Mouse (Mus musculus): ENCODE results near the gene Fzd5. TPM values are rescaled to one million over a fixed set of nuclear protein-coding genes. Genes with fewer than 3 reads are reported as not detected.

Gene Fzd5
- polyA plus RNA-seq (2016; fragmentation: Nextera tagmentation; extraction: Ambion mirVana) = 0.36 and 0.79 TPM in 2 replicates

GRCm38 (mm10) chr1:64737502-64738179 is at the start of gene Fzd5:
TSS of gene Fzd5 (minus strand) at chr1:64737751.
- Histone ChIP-seq H3K4me1 (peaks cover 65% of the 10 kb centered on the region), H3K27me3 (ENCODE audit: low read depth, poor library complexity, severe bottlenecking) (peaks cover 69% of the 10 kb centered on the region), H3K27ac (replicated peaks) (peak within 1 kb of the TSS; percentile 80), H3K9me3 (replicated peaks) (no peaks in the 10 kb centered on the region), H3K36me3 (no peaks in the 10 kb centered on the region), H3K4me3 (peak within 1 kb of the TSS; percentile 71)
- DNase-seq (ENCODE audit: low spot score) = peak; percentile 95
- WGBS = 1% methylated on average over 73 of the region's 73 CpGs

- WGBS = 36% methylated on average over 12 of the region's 12 CpGs
- H3K4me1 ChIP-seq = peaks cover 16% of the 10 kb centered on the region
- peak overlapping the region; percentile 12; the same call in 1 of the 2 replicates for H3K4me3 ChIP-seq
- H3K27me3 ChIP-seq (ENCODE audit: low read depth, poor library complexity, severe bottlenecking) = peaks cover 23% of the 10 kb centered on the region
- DNase-seq (ENCODE audit: low spot score) = peak; percentile 20
- no peaks in the 10 kb centered on the region for H3K9me3 ChIP-seq (replicated peaks)
- H3K36me3 ChIP-seq = no peaks in the 10 kb centered on the region
- H3K27ac ChIP-seq (replicated peaks) = peak overlapping the region; percentile 34
These were observed 42.3 kb upstream of the Fzd5 start for GRCm38 (mm10) chr1:64779863-64780262.

DNA sequence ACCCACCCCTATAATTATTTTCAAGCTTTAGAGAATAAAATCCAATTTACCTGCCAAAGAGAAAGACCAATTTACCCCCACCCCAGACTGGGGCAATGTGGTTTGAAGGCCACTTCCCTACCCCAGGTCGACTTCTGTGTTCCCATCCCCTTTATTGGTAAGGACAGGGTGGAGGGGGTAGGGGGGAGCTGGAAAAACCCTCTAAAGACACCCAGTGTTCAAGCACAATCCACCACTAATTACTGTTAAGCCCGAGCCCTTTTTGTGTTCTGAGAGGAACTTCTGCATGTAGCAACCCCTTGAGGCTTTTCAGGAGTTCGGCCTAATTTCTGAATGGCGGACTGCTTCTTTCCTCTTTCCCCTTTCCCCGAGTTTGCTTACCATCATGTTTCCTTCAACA is 41.9 kb upstream of the Fzd5 start:
- Histone ChIP-seq H3K4me3 (0 out of 2 replicates have a peak overlapping the region, but pooled peaks have one; percentile 12), H3K9me3 (replicated peaks) (no peaks in the 10 kb centered on the region), H3K4me1 (peaks cover 16% of the 10 kb centered on the region), H3K27me3 (ENCODE audit: low read depth, poor library complexity, severe bottlenecking) (peaks cover 23% of the 10 kb centered on the region), H3K27ac (replicated peaks) (peak overlapping the region; percentile 34; the same call in 1 of the 2 replicates), H3K36me3 (no peaks in the 10 kb centered on the region)
- whole genome bisulfite sequencing = 27% methylated on average over 5 of the region's 5 CpGs
- no peak for DNase-seq (ENCODE audit: low spot score)

DNA sequence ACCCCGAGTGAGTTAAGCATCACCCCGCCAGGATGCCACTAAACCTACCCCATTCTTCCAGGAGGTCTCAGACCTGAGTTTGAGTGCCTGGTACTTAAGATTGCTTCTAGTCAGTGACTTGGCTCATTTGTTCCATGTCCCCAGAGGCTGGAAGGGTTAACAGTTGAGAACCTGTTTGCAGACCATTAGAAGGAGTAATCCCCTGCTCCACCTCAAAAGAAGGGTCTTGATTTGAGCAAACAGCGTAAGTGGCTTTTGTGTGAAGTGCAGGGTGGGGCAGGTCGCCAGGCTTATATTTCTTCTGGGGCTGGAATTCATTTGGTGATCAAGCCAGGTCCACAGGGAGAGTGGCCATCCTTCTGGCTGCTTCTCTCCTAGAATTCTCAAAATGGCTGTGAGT is 35.8 kb upstream of the Fzd5 start:
- H3K36me3 ChIP-seq = no peaks in the 10 kb centered on the region
- H3K4me1 ChIP-seq = peaks cover 4% of the 10 kb centered on the region; the same call in 1 of the 2 replicates
- WGBS = 77% methylated on average over 4 of the region's 4 CpGs
- DNase-seq (ENCODE audit: low spot score) = no peak
- H3K27me3 ChIP-seq (ENCODE audit: low read depth, poor library complexity, severe bottlenecking) = peaks cover 11% of the 10 kb centered on the region
- no peak overlapping the region for H3K4me3 ChIP-seq
- no peaks in the 10 kb centered on the region for H3K9me3 ChIP-seq (replicated peaks)
- no peak overlapping the region for H3K27ac ChIP-seq (replicated peaks)

GRCm38 (mm10) chr1:64770169-64770568 is 32.6 kb upstream of the Fzd5 start:
- Histone ChIP-seq H3K27ac (replicated peaks) (no peak overlapping the region), H3K9me3 (replicated peaks) (no peaks in the 10 kb centered on the region), H3K36me3 (no peaks in the 10 kb centered on the region), H3K27me3 (ENCODE audit: low read depth, poor library complexity, severe bottlenecking) (no peaks in the 10 kb centered on the region; the same call in 1 of the 2 replicates), H3K4me1 (peaks cover 4% of the 10 kb centered on the region; the same call in 1 of the 2 replicates), H3K4me3 (no peak overlapping the region)
- 63% methylated on average over 6 of the region's 6 CpGs for WGBS
- no peak for DNase-seq (ENCODE audit: low spot score)

GRCm38 (mm10) chr1:64761646-64762045 is 24.1 kb upstream of the Fzd5 start:
- WGBS = 75% methylated on average over 4 of the region's 4 CpGs
- no peak overlapping the region for H3K4me3 ChIP-seq

GRCm38 (mm10) chr1:64757766-64758165 is 20.2 kb upstream of the Fzd5 start:
- DNase-seq (ENCODE audit: low spot score) = no peak
- no peaks in the 10 kb centered on the region for H3K36me3 ChIP-seq
- H3K4me1 ChIP-seq = peaks cover 4% of the 10 kb centered on the region; the same call in 1 of the 2 replicates
- H3K27me3 ChIP-seq (ENCODE audit: low read depth, poor library complexity, severe bottlenecking) = no peaks in the 10 kb centered on the region
- WGBS = 83% methylated on average over 5 of the region's 5 CpGs
- H3K9me3 ChIP-seq (replicated peaks) = no peaks in the 10 kb centered on the region
- H3K27ac ChIP-seq (replicated peaks) = no peak overlapping the region
- no peak overlapping the region for H3K4me3 ChIP-seq

More at GRCm38 (mm10) chr1:64761646-64762045, 24.1 kb upstream of the Fzd5 start:
- no peak for DNase-seq (ENCODE audit: low spot score)
- Histone ChIP-seq H3K27ac (replicated peaks) (no peak overlapping the region), H3K9me3 (replicated peaks) (no peaks in the 10 kb centered on the region), H3K4me1 (no peaks in the 10 kb centered on the region), H3K36me3 (no peaks in the 10 kb centered on the region), H3K27me3 (ENCODE audit: low read depth, poor library complexity, severe bottlenecking) (no peaks in the 10 kb centered on the region)

- H3K27me3 ChIP-seq (ENCODE audit: low read depth, poor library complexity, severe bottlenecking) = no peaks in the 10 kb centered on the region
- no peaks in the 10 kb centered on the region for H3K9me3 ChIP-seq (replicated peaks)
- no peak overlapping the region for H3K4me3 ChIP-seq
- no peaks in the 10 kb centered on the region for H3K36me3 ChIP-seq
- H3K27ac ChIP-seq (replicated peaks) = no peak overlapping the region
- peaks cover 4% of the 10 kb centered on the region; the same call in 1 of the 2 replicates for H3K4me1 ChIP-seq
- DNase-seq (ENCODE audit: low spot score) = no peak
- WGBS = 18% methylated on average over 2 of the region's 2 CpGs
These were observed 19.7 kb upstream of the Fzd5 start for GRCm38 (mm10) chr1:64757254-64757653.

- H3K9me3 ChIP-seq (replicated peaks) = no peaks in the 10 kb centered on the region
- H3K36me3 ChIP-seq = no peaks in the 10 kb centered on the region
- 75% methylated on average over 10 of the region's 10 CpGs for whole genome bisulfite sequencing
- H3K4me1 ChIP-seq = peaks cover 4% of the 10 kb centered on the region; the same call in 1 of the 2 replicates
- no peak overlapping the region for H3K4me3 ChIP-seq
- H3K27ac ChIP-seq (replicated peaks) = no peak overlapping the region
- DNase-seq (ENCODE audit: low spot score) = no peak
- H3K27me3 ChIP-seq (ENCODE audit: low read depth, poor library complexity, severe bottlenecking) = no peaks in the 10 kb centered on the region
These were observed 19.1 kb upstream of the Fzd5 start for GRCm38 (mm10) chr1:64756640-64757030.

DNA sequence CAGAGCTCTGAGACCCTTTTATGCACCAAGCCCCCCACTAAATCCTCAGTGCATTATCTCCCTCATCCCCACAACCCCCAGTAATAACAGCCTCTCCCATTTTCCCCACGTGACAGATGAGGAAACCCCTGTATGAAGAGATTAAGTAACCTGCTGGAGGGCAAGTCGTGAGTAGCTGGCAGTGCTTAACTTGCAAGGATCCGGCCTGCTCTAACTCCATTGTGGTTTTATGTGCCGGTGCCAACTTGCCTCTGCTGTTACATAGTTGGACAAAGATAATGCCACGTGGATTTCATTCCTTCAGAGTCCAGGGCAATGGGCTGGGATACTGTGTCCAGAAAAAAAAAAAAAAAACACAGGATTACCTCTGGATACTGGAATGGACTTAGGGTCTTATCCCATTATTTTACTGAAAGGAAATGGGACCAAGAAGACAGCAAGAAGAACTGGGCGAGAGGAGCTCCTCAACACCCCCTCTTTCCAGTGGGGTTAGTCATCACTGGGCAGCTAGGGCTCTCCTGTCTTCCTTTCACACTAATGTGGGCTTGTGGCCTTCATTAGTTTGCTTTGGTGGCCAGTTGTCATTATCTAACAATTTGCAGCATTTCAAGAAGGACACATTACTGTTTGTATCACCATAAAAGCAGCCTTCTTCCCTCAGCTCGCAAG is 18.6 kb upstream of the Fzd5 start:
- no peak for DNase-seq (ENCODE audit: low spot score)
- H3K9me3 ChIP-seq (replicated peaks) = no peaks in the 10 kb centered on the region
- no peaks in the 10 kb centered on the region for H3K27me3 ChIP-seq (ENCODE audit: low read depth, poor library complexity, severe bottlenecking)
- H3K27ac ChIP-seq (replicated peaks) = no peak overlapping the region
- H3K36me3 ChIP-seq = no peaks in the 10 kb centered on the region
- H3K4me3 ChIP-seq = no peak overlapping the region
- peaks cover 4% of the 10 kb centered on the region; the same call in 1 of the 2 replicates for H3K4me1 ChIP-seq
- WGBS = 70% methylated on average over 7 of the region's 7 CpGs

DNA sequence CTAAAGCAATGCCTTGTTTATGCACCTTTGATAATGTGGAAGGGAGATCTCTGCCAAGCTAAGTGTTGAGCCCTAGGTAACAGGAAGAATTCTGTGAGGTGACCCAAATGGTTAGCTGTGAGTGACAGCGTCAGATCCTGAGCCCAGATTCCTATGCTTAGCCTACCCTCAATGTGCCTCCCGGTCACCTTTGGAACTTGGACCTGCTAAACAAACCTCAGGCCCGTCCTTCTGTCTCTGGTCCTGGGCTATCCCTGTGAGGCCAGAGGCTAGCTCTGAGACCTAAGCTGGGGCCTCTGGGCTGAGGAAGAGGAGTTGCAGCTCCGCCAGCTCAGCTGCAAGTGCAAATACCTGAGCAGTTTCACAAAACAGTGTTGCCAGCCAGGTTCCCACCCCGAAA is 17.1 kb upstream of the Fzd5 start:
- 87% methylated on average over 5 of the region's 5 CpGs for WGBS
- H3K4me3 ChIP-seq = no peak overlapping the region
- peaks cover 4% of the 10 kb centered on the region; the same call in 1 of the 2 replicates for H3K4me1 ChIP-seq
- no peak overlapping the region for H3K27ac ChIP-seq (replicated peaks)
- H3K27me3 ChIP-seq (ENCODE audit: low read depth, poor library complexity, severe bottlenecking) = no peaks in the 10 kb centered on the region
- H3K36me3 ChIP-seq = no peaks in the 10 kb centered on the region
- H3K9me3 ChIP-seq (replicated peaks) = no peaks in the 10 kb centered on the region
- no peak for DNase-seq (ENCODE audit: low spot score)

DNA sequence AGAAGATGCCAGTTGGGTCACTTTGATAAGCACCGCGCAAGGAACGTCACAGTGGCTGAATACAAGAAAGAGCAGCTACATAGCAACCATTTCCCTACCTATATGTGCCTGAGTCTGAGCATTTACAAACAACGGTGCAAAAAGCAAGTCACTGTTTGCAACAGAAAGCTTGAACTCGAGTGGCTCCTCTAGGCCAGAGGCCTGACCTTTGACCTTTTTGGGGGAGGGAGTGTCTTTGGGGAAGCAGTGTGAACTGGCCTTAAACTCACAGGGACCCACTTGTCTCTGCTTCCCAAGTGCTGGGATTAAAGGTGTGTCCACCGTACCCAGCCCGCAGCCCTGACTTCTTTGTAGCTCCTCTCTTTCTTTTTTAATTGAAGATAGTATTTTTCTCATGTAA is 16.1 kb upstream of the Fzd5 start:
- Histone ChIP-seq H3K27ac (replicated peaks) (no peak overlapping the region), H3K27me3 (ENCODE audit: low read depth, poor library complexity, severe bottlenecking) (no peaks in the 10 kb centered on the region), H3K36me3 (no peaks in the 10 kb centered on the region), H3K4me3 (no peak overlapping the region), H3K4me1 (peaks cover 4% of the 10 kb centered on the region; the same call in 1 of the 2 replicates), H3K9me3 (replicated peaks) (no peaks in the 10 kb centered on the region)
- DNase-seq (ENCODE audit: low spot score) = no peak
- WGBS = 74% methylated on average over 7 of the region's 7 CpGs

- Histone ChIP-seq H3K4me3 (no peak overlapping the region), H3K27ac (replicated peaks) (no peak overlapping the region), H3K4me1 (peaks cover 4% of the 10 kb centered on the region; the same call in 1 of the 2 replicates), H3K36me3 (no peaks in the 10 kb centered on the region), H3K9me3 (replicated peaks) (no peaks in the 10 kb centered on the region), H3K27me3 (ENCODE audit: low read depth, poor library complexity, severe bottlenecking) (no peaks in the 10 kb centered on the region)
- WGBS = 86% methylated on average over 8 of the region's 8 CpGs
- DNase-seq (ENCODE audit: low spot score) = no peak
These were observed 15.6 kb upstream of the Fzd5 start for GRCm38 (mm10) chr1:64753109-64753508.

Data from midbrain, embryonic 10.5 days (tissue).